Mouse (Mus musculus) common myeloid progenitor, adult 5-6 weeks (primary cell): ENCODE data around the gene Fndc11. TPM values are rescaled to one million over a fixed set of nuclear protein-coding genes. Genes with fewer than 3 reads are reported as not detected.
"Not testable (repeated sequence)": the region's sequence is repeated elsewhere in the genome, so short reads cannot be mapped to it uniquely, and the experiment has no call there.

Source experiments
- ATAC-seq: replicated peaks from 2 replicates; pipeline ENCODE4 v1.8.0; 2016; ENCODE audit warnings: low read depth, mild to moderate bottlenecking, moderate TSS enrichment, inconsistent platforms; ENCODE audit not compliant: poor library complexity, severe bottlenecking
- total RNA-seq: library from RNA; stranded (forward); fragments of 200-1000, 187-1606 nt; gene quantifications from 2 replicates; pipeline ENCODE4 v1.2.3, GENCODE M21; 2017

The Fndc11 gene
- not detected in 2 replicates for total RNA-seq

GRCm38 (mm10) chr2:181219538-181220216 lies at the start of gene Fndc11:
Fndc11 (plus strand) TSS chr2:181220013.
- peak; percentile 96 for ATAC-seq

- no peak for ATAC-seq
Measured at GRCm38 (mm10) chr2:181174646-181175045, 45.2 kb upstream of the Fndc11 start.

DNA sequence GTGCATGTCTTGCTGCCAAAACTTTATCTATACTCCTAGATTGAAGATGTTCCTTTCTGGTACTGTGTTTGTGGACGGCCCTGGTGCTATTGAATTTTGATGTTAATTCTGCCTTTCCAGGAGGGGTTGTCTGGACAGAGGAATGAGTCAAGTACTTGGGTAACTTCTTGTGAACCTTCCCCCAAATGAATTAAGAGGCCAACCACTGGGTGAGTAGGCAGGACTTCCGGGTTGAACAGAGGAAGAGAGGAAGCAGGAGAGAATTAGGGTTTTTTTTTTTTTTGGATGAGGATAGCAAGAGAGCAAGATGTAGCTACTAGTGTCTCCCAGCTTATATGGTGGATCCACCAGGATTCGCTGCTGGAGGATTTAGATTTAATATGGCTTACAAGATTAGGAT lies 41.8 kb upstream of the Fndc11 start:
- no peak for ATAC-seq

- ATAC-seq = no peak
Measured at GRCm38 (mm10) chr2:181178471-181178870, 41.3 kb upstream of the Fndc11 start.

- no peak for ATAC-seq
Measured at GRCm38 (mm10) chr2:181180898-181181297, 38.9 kb upstream of the Fndc11 start.

DNA sequence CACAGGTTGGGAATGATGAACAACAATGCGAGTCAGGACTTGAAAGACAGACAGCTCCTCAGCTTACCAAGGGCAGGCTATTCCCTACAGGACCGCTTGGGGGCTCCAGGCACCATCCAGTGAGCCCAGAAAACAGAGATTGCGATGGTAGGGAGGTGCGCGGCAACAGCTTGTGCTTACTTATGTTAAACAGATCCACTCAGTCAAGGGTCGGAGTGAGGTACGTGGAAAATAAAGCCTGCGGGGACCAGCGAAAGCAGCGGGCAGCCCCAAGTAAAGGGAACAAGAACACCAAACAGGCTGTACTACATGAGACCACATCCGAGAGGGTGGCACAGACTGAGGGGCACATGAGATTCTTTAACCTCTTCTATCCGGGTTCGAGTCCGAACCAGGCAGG lies 33.2 kb upstream of the Fndc11 start:
- peak; percentile 79 for ATAC-seq

DNA sequence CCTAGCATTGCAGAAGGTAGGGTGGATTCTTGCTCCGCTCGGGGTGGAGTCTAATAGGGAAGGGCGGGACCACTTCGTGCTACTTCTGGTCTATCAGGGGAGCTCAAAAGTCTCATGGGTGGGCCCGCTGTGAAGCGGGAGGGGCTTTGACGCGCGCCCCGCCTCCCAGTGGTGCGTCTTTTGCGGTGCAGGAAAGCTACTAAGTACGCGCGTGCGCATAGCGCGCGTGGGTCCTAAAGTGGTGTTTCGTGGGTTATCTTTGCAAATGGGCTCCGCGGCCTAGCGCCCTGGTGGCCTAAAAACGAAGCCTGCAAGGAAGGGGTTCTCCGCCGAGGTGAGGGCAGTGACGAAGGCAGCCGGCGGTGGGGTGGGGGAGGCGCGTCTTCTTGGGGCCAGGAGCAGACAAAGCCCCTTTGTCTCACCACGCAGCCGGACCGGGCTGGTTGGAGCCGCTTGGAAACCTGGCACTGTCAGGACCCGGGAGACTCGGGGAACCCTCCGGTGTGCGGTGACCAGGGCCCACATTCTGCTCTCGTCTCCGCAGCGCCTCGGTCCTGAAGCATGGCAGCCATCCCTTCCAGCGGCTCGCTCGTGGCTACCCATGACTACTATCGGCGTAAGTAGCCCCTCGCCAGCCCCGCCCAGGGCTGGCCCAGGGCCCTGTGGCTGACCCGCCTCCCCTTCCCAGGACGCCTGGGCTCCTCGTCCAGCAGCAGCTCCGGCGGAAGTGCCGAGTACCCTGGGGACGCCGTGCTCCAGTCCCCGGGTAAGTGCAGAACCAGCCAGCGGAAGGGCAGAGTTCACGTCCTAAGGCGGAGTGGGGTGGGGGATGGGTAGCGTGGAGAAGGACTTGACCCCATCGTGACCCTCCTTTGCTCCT lies 32.5 kb upstream of the Fndc11 start, which contains the start of gene Ppdpf:
Gene Ppdpf (plus strand): TSS at position 127 of the 880 bp plus-strand sequence.
- ATAC-seq = peak; percentile 92

- ATAC-seq = no peak
Measured at GRCm38 (mm10) chr2:181188681-181189080, 31.1 kb upstream of the Fndc11 start.

GRCm38 (mm10) chr2:181189321-181189720 lies 30.5 kb upstream of the Fndc11 start:
- ATAC-seq = no peak

- ATAC-seq = not testable (repeated sequence)
Measured at GRCm38 (mm10) chr2:181191385-181191784, 28.4 kb upstream of the Fndc11 start.

DNA sequence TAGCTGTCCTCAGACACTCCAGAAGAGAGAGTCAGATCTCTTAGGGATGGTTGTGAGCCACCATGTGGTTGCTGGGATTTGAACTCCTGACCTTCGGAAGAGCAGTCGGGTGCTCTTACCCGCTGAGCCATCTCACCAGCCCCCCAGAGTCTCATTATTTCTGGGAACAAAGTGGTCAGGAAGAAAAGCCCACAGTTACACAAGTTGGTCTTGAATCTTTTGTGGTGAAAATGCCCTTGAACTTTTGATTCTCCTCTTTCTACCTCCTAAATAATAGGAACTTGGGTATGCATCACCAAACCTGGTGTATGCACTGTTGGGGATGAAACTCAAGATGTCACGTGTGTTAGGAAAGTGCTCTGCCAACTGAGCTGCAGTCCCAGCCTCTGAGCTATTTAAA lies 27.9 kb upstream of the Fndc11 start:
- no peak for ATAC-seq

- peak; percentile 50; the same call in 1 of the 2 replicates for ATAC-seq
Measured at GRCm38 (mm10) chr2:181193044-181193443, 26.8 kb upstream of the Fndc11 start.

- no peak for ATAC-seq
Measured at GRCm38 (mm10) chr2:181196628-181197300, 23.0 kb upstream of the Fndc11 start.

GRCm38 (mm10) chr2:181201606-181202005 lies 18.2 kb upstream of the Fndc11 start:
- no peak for ATAC-seq

- no peak for ATAC-seq
Measured at GRCm38 (mm10) chr2:181202422-181202821, 17.4 kb upstream of the Fndc11 start, which contains the start of gene Ptk6. Ptk6 (minus strand) TSS chr2:181202789.

DNA sequence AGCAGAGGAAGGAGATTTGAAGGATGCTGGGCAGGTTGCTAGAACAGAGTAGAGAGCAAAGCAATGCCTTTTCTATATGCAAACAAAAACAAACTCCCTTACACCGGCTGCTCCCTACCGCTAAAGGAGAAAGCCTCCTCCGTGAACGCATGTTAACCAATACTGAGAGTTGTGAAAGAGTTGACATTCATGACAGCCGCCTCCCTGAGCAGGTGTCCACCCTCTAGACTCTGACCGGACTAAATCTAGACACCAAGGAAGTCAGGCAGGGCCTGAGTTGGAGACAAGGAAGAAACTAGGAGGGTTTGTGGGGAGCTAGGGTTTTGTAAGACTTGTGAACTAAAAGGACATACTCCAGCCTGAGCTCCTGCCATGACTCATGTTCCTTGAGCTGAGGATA lies 16.9 kb upstream of the Fndc11 start:
- no peak for ATAC-seq

GRCm38 (mm10) chr2:181205678-181206077 lies 14.1 kb upstream of the Fndc11 start:
- no peak for ATAC-seq

DNA sequence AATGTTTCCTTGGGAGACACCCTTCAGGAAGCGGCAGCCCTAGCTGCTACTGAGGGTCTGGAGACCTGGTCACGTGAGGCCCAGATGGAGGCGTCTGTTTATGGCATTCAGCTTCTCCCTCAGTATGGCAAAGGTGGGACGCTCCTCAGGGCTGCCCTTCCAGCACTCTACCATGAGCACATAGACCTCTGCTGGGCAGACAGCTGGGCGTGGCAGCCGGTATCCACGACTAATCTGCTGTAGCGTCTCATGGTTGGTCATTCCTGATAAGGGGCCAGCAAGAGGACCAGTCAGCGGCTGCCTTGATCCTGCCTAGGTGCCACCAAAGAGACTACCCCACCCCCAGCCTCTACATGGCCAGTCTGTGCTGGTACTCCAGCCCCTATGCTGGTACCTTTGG lies 13.7 kb upstream of the Fndc11 start:
- ATAC-seq = no peak

DNA sequence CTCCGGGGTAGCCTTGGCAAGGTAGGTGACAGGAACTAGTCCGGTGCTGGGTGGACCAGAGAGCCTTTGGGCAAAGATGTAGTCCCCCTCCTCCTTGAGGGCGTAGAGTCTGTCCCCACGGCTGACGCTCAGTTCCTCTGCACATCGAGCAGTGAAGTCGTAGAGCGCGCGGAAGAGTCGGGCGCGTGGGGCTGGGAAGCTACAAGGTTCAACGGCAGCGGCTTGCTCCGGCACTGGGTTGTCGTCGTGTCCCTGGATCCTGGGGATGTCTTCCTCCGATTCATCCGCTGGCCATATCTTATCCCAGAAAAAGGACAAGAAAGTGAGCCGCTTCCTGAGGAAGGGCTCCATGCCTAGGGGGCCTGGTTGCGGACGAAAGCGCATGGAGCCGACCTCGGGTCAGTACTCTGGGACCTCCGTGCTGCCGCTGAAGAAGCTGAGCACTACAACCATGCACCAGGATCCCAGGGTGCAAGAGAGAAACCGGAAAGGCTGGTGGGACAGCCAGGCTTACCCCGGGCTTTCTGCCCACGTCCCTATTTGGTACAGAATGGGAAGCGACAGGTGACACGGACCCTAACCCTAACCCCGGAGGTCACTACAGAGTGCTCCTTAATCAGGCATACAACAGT lies 7.3 kb upstream of the Fndc11 start:
- peak; percentile 50 for ATAC-seq

DNA sequence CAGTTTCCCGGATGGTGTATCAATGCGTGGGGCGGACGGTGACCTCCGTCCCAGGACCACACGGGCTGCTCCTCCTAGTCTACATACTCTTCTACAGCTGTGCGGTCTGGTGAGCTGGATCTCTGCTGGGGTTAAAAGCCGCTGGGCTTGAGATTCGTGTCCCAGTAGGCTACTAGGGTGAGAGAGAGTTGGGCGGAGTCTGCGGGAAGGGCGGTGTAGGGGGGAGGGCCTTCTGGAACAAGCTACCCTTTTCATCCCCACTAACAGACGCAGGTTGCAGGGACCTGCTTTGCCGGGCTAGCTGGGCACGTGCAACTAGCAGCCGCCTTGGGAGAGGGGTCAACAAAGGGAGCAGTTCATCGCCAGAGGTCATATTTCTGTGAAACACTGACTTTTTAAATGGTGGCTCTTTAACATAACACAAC lies 6.8 kb upstream of the Fndc11 start, which contains the start of gene Srms:
Gene Srms (minus strand): TSS at position 165 of the 425 bp plus-strand sequence.
- peak; percentile 85 for ATAC-seq
